Mouse (Mus musculus): ENCODE measurements at regions not wholly inside any gene's neighbourhood (a gene's known extent, or its start where the extent isn't known, plus 50 kb on each side); places are given as distances from the start of the nearest gene placed in this dataset.

GRCm38 (mm10) chr9:115387471-115388360 is 77.5 kb upstream of the Stt3b start:
- H3K4me3 ChIP-seq (ENCODE audit: low read length): no peak overlapping the region
- 66% methylated on average over 26 of the region's 26 CpGs for WGBS
- H3K9me3 ChIP-seq (ENCODE audit: control insufficient read depth, low read length): no peaks in the 10 kb centered on the region
- ATAC-seq (ENCODE audit: low read depth): no peak
- H3K4me2 ChIP-seq (ENCODE audit: low read depth, low read length): no peak overlapping the region
- peaks cover 18% of the 10 kb centered on the region for H3K4me1 ChIP-seq (replicated peaks; ENCODE audit: control insufficient read depth, insufficient read depth, low read length)
- no peak overlapping the region for H3K9ac ChIP-seq (ENCODE audit: low read length)
- H3K27me3 ChIP-seq (ENCODE audit: control insufficient read depth, insufficient read depth, low read depth, low read length): no peaks in the 10 kb centered on the region
- no peaks in the 10 kb centered on the region for H3K36me3 ChIP-seq (ENCODE audit: control insufficient read depth, insufficient read depth, low read length)
- H3K27ac ChIP-seq (ENCODE audit: low read length): no peak overlapping the region

- H3K27ac ChIP-seq (ENCODE audit: low read length): no peak overlapping the region
- no peaks in the 10 kb centered on the region for H3K36me3 ChIP-seq (ENCODE audit: control insufficient read depth, insufficient read depth, low read length)
- ATAC-seq (ENCODE audit: low read depth): no peak
- no peak overlapping the region for H3K4me3 ChIP-seq (ENCODE audit: low read length)
- WGBS: 85% methylated on average over 11 of the region's 11 CpGs
- H3K4me2 ChIP-seq (ENCODE audit: low read depth, low read length): no peak overlapping the region
- no peaks in the 10 kb centered on the region for H3K27me3 ChIP-seq (ENCODE audit: control insufficient read depth, insufficient read depth, low read depth, low read length)
- H3K9me3 ChIP-seq (ENCODE audit: control insufficient read depth, low read length): no peaks in the 10 kb centered on the region
- H3K9ac ChIP-seq (ENCODE audit: low read length): no peak overlapping the region
- H3K4me1 ChIP-seq (replicated peaks; ENCODE audit: control insufficient read depth, insufficient read depth, low read length): peaks cover 16% of the 10 kb centered on the region
These were observed 78.1 kb upstream of the Stt3b start for GRCm38 (mm10) chr9:115388361-115388759.

DNA sequence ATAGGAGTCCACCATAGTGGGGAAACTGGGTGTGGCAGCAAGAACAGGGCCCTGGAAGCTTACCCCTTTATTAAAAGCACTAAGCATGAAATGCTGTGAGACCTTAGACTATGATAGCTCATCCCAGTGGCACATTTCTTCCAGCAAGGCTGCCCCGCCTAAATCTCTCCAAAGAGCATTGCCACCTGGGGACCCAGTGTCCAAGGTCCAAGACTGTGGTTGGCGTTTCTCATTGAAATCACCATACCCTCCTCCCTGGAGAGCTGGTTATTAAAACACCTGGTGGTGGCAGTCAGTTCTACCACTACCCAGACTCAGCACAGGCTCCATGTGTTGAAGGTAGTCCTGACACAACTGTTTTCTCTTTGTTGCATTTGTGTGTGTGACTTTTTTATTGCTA is 78.9 kb upstream of the Stt3b start:
- WGBS: 90% methylated on average over 2 of the region's 2 CpGs
- no peaks in the 10 kb centered on the region for H3K9me3 ChIP-seq (ENCODE audit: control insufficient read depth, low read length)
- ATAC-seq (ENCODE audit: low read depth): no peak
- H3K36me3 ChIP-seq (ENCODE audit: control insufficient read depth, insufficient read depth, low read length): no peaks in the 10 kb centered on the region
- peaks cover 10% of the 10 kb centered on the region for H3K4me1 ChIP-seq (replicated peaks; ENCODE audit: control insufficient read depth, insufficient read depth, low read length)
- no peak overlapping the region for H3K9ac ChIP-seq (ENCODE audit: low read length)
- no peak overlapping the region for H3K4me3 ChIP-seq (ENCODE audit: low read length)
- H3K27ac ChIP-seq (ENCODE audit: low read length): no peak overlapping the region
- no peak overlapping the region for H3K4me2 ChIP-seq (ENCODE audit: low read depth, low read length)
- no peaks in the 10 kb centered on the region for H3K27me3 ChIP-seq (ENCODE audit: control insufficient read depth, insufficient read depth, low read depth, low read length)

DNA sequence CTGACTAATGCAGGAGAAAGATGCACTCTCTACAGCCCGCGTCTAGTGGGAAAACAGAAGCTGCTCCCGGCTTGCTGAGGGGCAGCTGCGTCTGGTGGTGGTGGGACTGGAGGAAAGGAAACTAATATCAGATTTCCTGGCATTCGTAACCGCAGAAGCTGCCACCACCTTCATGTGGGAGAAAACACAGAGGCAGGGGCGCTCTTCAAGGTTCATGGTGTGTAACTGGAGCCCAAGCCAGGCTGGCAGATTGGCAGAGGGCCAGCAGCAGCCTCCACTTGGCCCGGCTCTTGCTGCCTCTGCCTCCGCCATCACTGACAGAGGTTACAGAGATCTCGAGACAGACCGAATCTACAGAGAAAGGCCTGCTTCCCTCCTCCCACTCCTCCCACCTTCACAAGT is 80.7 kb upstream of the Stt3b start:
- ATAC-seq (ENCODE audit: low read depth): peak; percentile 86
- Histone ChIP-seq H3K4me2 (ENCODE audit: low read depth, low read length) (peak overlapping the region; percentile 47), H3K9ac (ENCODE audit: low read length) (peak overlapping the region; percentile 39; the same call in 1 of the 2 replicates), H3K4me1 (replicated peaks; ENCODE audit: control insufficient read depth, insufficient read depth, low read length) (peaks cover 10% of the 10 kb centered on the region), H3K9me3 (ENCODE audit: control insufficient read depth, low read length) (no peaks in the 10 kb centered on the region), H3K27ac (ENCODE audit: low read length) (no peak overlapping the region), H3K27me3 (ENCODE audit: control insufficient read depth, insufficient read depth, low read depth, low read length) (no peaks in the 10 kb centered on the region), H3K4me3 (ENCODE audit: low read length) (peak overlapping the region; percentile 27), H3K36me3 (ENCODE audit: control insufficient read depth, insufficient read depth, low read length) (no peaks in the 10 kb centered on the region)
- under 1% methylated on average over 11 of the region's 11 CpGs for WGBS

DNA sequence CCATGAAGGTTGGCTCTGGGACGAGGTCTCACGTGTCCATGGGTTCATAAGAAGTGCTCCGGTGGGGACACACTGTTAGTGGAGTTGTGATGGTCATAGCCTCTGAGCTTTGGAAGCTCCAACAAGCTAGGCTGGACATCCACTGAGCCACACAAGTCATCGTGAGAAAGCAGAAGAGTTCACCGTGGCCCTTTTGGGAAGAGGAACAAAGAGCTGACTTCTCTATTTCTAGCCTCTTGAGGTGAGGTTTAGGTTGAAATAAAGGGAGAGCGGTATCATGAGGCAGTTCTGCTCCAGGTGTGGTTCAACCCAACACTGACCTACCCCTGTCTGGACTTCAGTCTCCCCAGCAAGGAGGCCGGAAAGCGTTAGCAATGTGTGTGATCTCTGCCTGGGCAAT is 85.3 kb upstream of the Stt3b start:
- Histone ChIP-seq H3K27ac (ENCODE audit: low read length) (no peak overlapping the region), H3K4me1 (replicated peaks; ENCODE audit: control insufficient read depth, insufficient read depth, low read length) (peaks cover 8% of the 10 kb centered on the region)
- WGBS: 91% methylated on average over 8 of the region's 8 CpGs

DNA sequence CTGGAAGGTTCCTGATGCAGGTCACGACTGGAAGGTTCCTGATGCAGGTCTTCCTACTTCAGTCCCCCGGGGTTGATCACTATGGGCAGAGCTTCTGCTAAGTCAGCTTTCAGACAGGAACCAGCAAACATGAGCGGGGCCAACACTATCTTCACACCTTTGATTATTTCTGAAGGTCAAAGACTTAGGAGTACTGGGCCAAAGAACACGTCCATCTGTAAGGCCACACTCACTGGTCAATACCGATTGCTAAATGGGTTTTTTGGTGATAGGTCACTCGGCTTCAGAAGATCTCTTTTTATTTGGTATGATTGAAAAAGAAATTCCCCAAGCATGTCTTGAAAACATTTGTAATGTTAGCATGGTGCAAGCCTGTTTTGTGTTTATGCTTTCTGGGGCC is 90.2 kb upstream of the Stt3b start:
- Histone ChIP-seq H3K9me3 (ENCODE audit: control insufficient read depth, low read length) (peaks cover 4% of the 10 kb centered on the region; the same call in 1 of the 2 replicates), H3K4me3 (ENCODE audit: low read length) (no peak overlapping the region), H3K27ac (ENCODE audit: low read length) (no peak overlapping the region), H3K4me1 (replicated peaks; ENCODE audit: control insufficient read depth, insufficient read depth, low read length) (peaks cover 5% of the 10 kb centered on the region; the same call in 1 of the 2 replicates), H3K36me3 (ENCODE audit: control insufficient read depth, insufficient read depth, low read length) (no peaks in the 10 kb centered on the region), H3K4me2 (ENCODE audit: low read depth, low read length) (no peak overlapping the region), H3K9ac (ENCODE audit: low read length) (no peak overlapping the region), H3K27me3 (ENCODE audit: control insufficient read depth, insufficient read depth, low read depth, low read length) (no peaks in the 10 kb centered on the region)
- no peak for ATAC-seq (ENCODE audit: low read depth)
- WGBS: 87% methylated on average over 6 of the region's 6 CpGs

More for the DNA sequence above, 85.3 kb upstream of the Stt3b start:
- no peaks in the 10 kb centered on the region for H3K36me3 ChIP-seq (ENCODE audit: control insufficient read depth, insufficient read depth, low read length)
- no peak overlapping the region for H3K9ac ChIP-seq (ENCODE audit: low read length)
- no peak overlapping the region for H3K4me3 ChIP-seq (ENCODE audit: low read length)
- no peak for ATAC-seq (ENCODE audit: low read depth)
- no peaks in the 10 kb centered on the region for H3K27me3 ChIP-seq (ENCODE audit: control insufficient read depth, insufficient read depth, low read depth, low read length)
- H3K9me3 ChIP-seq (ENCODE audit: control insufficient read depth, low read length): 0 out of 2 replicates have a peak, but pooled peaks cover 2% of the 10 kb centered on the region
- no peak overlapping the region for H3K4me2 ChIP-seq (ENCODE audit: low read depth, low read length)

DNA sequence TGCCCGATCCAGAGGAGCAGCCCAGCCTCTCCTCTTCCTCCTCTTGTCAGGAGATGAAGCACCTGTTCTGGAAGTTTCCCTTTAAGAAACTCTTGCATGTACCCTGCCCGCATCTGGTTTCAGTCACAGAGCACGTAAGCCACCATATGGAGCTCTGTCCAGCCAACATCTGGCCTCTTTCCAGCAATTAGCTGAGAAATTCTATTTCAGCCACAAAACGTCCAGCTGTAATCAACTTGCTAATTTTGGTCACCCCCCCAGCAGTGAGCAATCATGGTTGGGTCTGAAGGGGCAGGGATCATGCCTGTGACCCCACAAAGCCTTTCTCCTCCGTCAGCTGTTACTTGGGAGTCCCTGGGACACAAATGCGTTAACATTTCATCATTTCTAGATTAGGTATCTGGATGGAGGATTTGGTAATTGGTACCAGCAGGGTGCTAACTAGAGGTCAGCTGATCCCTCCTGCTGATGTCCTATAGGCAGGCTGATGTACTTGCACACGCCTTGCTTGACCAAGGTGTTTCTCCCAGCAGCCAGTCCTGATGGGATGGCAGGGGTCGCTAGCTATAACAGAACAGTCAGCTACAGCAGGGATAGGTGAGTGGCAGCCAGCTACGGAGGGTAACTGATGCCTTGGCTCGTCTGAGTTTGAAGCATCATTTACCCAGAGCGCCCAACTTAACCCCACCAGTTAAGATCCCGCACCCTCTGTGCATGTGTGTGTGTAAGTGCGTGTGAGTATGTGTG is 91.4 kb upstream of the Stt3b start:
- H3K27me3 ChIP-seq (ENCODE audit: control insufficient read depth, insufficient read depth, low read depth, low read length): no peaks in the 10 kb centered on the region
- WGBS: 65% methylated on average over 13 of the region's 13 CpGs
- ATAC-seq (ENCODE audit: low read depth): peak; percentile 91
- no peak overlapping the region for H3K27ac ChIP-seq (ENCODE audit: low read length)
- peaks cover 5% of the 10 kb centered on the region; the same call in 1 of the 2 replicates for H3K4me1 ChIP-seq (replicated peaks; ENCODE audit: control insufficient read depth, insufficient read depth, low read length)
- H3K9ac ChIP-seq (ENCODE audit: low read length): no peak overlapping the region
- H3K36me3 ChIP-seq (ENCODE audit: control insufficient read depth, insufficient read depth, low read length): no peaks in the 10 kb centered on the region
- no peak overlapping the region for H3K4me2 ChIP-seq (ENCODE audit: low read depth, low read length)
- H3K4me3 ChIP-seq (ENCODE audit: low read length): no peak overlapping the region
- peaks cover 4% of the 10 kb centered on the region; the same call in 1 of the 2 replicates for H3K9me3 ChIP-seq (ENCODE audit: control insufficient read depth, low read length)

DNA sequence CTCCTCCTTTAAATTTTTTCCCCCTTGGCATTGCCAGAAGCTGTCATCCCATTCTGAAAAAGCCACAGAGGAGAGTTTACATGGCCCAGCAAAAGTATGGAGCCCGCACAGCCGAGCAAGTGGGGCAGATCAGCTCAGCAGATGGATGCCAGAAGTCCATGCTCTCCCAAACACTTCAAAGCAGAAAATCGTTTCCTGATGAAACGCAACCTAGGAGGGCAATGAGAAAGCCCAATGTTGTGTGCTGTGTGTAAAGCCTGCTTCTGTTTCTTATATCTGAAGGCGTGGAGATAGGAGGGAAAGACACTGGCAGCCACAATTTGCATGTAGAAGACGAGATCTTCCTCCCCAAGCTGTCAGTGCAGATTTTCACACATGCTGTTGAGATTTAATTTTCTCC is 92.4 kb upstream of the Stt3b start:
- no peak overlapping the region for H3K4me2 ChIP-seq (ENCODE audit: low read depth, low read length)
- H3K9me3 ChIP-seq (ENCODE audit: control insufficient read depth, low read length): peaks cover 4% of the 10 kb centered on the region; the same call in 1 of the 2 replicates
- no peak overlapping the region for H3K4me3 ChIP-seq (ENCODE audit: low read length)
- no peak for ATAC-seq (ENCODE audit: low read depth)
- H3K4me1 ChIP-seq (replicated peaks; ENCODE audit: control insufficient read depth, insufficient read depth, low read length): peaks cover 5% of the 10 kb centered on the region; the same call in 1 of the 2 replicates
- H3K27ac ChIP-seq (ENCODE audit: low read length): no peak overlapping the region
- H3K36me3 ChIP-seq (ENCODE audit: control insufficient read depth, insufficient read depth, low read length): no peaks in the 10 kb centered on the region
- 72% methylated on average over 6 of the region's 6 CpGs for WGBS
- H3K27me3 ChIP-seq (ENCODE audit: control insufficient read depth, insufficient read depth, low read depth, low read length): no peaks in the 10 kb centered on the region
- H3K9ac ChIP-seq (ENCODE audit: low read length): no peak overlapping the region

GRCm38 (mm10) chr9:115403354-115403968 is 93.2 kb upstream of the Stt3b start:
- Histone ChIP-seq H3K4me3 (ENCODE audit: low read length) (no peak overlapping the region), H3K9ac (ENCODE audit: low read length) (no peak overlapping the region), H3K9me3 (ENCODE audit: control insufficient read depth, low read length) (peaks cover 3% of the 10 kb centered on the region; the same call in 1 of the 2 replicates), H3K36me3 (ENCODE audit: control insufficient read depth, insufficient read depth, low read length) (no peaks in the 10 kb centered on the region), H3K4me1 (replicated peaks; ENCODE audit: control insufficient read depth, insufficient read depth, low read length) (peaks cover 5% of the 10 kb centered on the region; the same call in 1 of the 2 replicates), H3K27ac (ENCODE audit: low read length) (no peak overlapping the region), H3K27me3 (ENCODE audit: control insufficient read depth, insufficient read depth, low read depth, low read length) (no peaks in the 10 kb centered on the region), H3K4me2 (ENCODE audit: low read depth, low read length) (no peak overlapping the region)
- 69% methylated on average over 7 of the region's 7 CpGs for WGBS
- ATAC-seq (ENCODE audit: low read depth): no peak
